Mouse (Mus musculus) liver, embryonic 14.5 days (tissue): ENCODE measurements around the gene Kdm3a.

Experiments used
- CTCF ChIP-seq: IDR thresholded peaks from 2 replicates; pipeline ENCODE4 v1.5.1; 2016; ENCODE audit warnings: antibody characterized with exemption, low read depth, control low read depth
- EP300 ChIP-seq: IDR thresholded peaks from 2 replicates; pipeline ENCODE4 v1.6.1; 2016; ENCODE audit warnings: antibody characterized with exemption, low read depth

DNA sequence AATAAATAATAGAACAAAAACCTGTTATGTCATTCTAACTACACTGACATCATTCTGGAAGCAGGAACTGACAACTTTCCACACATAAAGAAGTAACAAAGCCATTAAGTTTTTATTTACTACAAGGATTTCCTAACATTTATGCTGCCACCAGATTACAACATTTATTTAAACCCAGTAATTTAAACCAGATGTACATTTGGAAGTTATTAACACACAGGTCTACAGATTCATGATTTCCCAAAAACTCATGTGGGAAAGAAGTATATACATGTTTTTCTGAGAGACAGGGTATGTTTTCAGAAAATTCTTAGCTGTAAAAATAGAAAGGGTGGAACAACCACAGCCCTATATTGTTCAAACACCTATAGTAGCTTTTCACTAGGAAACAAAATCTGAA, 8.1 kb downstream of the Kdm3a start:
- TF ChIP-seq CTCF: no peak
- no peak for TF ChIP-seq EP300
